Mouse (Mus musculus) left cerebral cortex, adult 9 months (tissue): ENCODE results near the gene Ggt1.
"Not testable (repeated sequence)": the region's sequence is repeated elsewhere in the genome, so short reads cannot be mapped to it uniquely, and the experiment has no call there.

Experiments
- DNase-seq, 2 experiments: peaks; one replicate each; pipeline ENCODE4 v3.0.0; 2022; ENCODE audit warnings: low spot score in 2 of 2

Ggt1 gene

DNA sequence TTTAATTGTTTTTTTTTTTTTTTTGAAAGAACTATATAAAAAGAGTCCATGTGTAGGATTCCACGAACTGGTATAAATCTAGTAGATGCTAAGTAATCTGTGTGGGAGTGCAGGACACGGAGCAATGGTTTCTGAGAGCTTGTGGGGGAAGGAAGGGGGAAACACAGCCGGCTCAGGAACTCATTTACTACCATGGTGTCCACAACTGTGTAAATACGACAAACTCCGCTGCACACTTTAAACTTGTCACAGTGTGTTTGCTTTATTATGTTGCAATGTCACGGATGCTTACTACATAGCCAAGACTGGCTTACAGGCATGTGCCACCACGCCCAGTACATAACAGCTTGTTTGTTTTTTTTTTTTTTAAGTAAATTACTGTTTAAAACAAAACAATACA lies 11.5 kb upstream of the Ggt1 start:
- no peak for DNase-seq

DNA sequence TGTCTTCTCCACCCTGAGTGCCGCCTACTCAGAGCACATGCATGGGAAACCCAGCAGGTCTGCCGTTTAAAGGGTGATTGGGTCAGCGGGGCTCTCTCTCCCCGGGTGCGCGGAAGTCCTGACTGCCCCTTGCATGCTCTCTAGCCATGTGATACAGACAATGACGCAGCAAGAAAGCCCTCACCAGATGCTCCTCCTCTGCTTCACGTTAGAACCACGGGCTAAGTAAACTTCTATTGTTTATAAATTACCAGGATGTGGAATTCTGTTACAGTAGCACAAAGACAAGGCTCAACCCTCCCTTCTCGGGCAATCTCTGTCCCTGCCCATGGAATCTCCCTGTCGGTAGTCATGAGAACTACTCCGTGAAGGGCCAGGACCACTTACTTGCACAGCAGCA lies 10.2 kb upstream of the Ggt1 start:
- DNase-seq, result no peak

DNA sequence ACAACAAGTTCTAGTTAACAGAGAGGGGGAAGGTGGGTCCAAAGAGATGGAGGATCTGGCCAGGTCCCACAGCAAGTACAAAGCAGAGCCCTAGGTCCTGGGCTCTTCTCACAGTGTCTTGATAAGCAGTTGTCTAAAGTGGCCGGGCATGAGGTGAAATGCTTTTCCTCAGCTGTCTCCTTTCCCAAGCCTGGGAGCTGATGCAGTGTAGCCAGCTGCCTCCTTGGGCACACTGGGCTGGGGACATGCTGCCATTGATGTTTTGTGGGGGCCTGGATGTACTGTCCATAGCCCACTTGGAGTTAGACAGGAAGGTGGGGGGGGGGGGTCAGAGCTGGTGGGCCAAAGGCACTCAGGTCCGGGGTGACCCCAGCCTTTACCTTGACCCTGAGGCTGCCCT lies 9.3 kb upstream of the Ggt1 start:
- DNase-seq, result no peak

DNA sequence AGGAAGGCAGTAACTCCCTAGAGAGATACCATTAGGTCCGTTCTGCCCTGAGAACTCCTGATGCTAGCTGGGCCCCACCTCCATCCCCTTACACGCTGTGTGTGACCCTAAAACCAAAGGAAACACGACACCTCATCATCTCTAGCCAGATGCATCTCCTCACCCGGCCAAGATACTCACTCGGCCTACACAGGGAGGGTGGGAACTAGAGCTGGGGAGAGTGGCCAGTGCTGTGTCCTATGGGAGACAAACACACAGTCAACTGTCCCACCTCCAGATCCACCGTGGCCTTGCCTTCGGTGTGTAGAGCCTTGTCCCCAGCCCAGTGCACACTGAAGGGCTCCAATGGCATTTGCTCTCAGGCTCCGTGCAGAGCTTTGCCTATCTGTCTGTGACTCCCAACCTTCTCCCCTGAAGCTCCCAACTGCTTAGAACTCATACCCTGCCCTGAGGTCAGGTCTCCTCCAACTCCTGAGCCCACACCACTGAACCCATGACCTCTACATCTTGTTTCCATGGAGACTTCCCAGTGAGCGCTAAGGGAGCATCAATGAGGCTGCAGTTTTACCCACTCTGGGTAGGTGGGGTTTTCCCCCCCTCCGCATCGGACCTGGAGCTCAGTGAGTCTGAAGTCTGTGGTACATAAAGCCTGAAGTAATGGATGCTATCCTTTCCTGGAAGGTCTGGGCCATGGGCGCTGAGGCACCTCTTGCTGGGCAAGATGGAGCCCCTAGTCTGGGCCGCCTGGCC lies 8.5 kb upstream of the Ggt1 start:
- no peak for DNase-seq

DNA sequence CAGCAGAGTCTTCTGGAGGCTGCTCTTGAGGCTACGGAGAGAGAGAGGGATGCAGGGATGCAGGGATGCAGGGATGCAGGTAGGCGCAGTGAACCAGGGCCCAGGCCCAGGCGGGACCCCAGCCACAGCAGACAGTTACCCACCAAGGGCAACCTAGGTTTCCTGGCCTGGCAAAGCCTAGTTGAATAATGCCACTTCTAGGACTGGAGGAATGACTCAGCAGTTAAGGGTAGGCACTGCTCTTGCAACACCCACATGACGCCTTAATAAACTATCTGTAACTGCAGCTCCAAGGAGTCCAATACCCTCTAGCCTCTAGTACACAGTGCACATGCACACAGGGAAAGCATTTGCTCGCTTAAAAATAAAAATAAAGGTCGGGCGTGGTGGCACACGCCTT lies 7.3 kb upstream of the Ggt1 start:
- no peak for DNase-seq

DNA sequence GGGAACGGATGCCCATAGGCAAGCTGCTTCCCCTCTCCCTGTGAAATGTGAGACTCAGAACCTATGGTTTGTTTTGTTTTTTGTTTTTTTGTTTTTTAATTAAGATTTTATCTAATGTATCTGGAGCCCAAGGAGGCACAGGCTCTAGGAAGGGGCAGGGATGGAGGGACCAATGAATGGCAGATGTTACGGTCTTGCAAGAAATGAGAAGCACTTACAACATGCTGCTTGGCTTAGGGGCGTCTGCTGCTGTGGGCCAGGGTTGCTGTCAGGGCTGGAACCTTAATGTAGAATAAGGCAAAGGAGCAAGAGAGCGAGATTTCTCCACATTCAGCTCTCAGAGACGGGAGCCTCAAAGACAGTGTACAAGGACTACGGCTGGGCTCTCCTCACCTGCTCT lies 5.8 kb upstream of the Ggt1 start:
- DNase-seq, result no peak

DNA sequence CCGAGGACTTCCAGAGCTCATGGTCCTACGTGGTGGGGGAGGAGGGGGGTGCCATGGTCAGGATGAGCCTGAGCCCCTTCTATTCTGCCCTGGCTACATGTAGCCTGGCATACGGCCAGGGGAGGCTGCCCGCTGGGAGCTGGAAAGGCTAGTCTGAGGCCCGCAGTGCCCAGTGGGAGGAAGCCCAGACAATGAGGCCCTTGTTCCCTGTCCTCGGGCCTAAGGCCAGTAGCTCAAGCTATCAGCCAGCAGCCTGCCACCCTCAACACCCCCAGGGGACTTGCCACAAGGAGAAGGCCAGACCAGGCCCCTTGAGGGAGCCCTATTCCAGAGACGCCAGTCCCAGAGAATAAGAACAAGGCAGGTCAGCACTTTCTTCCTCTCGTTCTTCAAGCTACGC lies 5.4 kb upstream of the Ggt1 start:
- peak; percentile 63 to 82 for DNase-seq

DNA sequence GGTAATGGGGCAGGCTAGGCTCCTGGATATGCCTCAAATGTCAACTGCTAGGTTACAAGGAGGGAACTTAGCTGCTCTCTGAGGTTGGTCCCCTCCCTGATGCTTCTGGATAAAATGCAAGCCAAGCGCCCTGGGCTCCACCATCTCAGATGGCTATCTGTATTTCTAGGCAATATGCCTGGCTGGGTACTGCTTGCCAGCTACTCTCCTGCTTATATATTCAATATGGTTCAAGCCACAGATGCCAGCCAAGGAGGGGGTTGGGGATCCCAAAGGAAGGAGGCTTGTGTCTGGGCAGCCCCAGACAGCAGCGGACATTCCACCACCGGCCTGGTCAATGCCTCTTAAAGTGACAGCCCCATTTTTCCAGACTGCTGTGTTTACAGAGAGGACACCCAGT lies 2.9 kb upstream of the Ggt1 start:
- peak in 1 of 2 experiments; percentile 65 for DNase-seq

DNA sequence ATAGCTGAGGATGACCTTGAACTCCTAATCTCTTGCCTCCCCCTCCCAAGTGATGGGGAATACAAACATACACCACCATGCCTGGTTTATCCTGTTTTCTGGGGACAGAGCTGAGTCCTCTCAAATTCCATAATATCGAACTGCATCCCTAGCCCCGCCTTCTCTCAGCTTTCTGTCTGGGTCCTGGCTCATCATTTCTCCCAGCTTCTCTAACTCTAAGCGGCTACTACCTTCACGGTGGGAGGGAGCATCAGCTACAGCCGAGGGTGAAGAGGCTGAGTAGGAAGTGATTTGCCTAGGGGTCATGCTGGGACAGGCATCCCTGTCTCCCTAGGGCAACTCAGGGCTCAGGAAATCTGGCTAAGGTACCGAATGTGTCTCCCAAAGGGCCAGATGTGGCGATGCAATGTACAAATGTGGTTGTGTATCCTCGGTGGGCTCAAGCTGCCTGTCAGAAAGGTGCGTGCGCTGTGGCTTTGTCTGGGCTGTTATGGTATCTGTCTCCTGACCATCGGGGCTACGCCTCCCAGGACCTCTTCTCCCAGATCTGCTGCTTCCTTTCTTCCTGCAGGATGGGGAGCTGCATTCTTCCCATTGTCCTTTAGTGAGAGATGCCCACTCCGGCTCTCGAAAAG lies 2.2 kb upstream of the Ggt1 start:
- no peak for DNase-seq

DNA sequence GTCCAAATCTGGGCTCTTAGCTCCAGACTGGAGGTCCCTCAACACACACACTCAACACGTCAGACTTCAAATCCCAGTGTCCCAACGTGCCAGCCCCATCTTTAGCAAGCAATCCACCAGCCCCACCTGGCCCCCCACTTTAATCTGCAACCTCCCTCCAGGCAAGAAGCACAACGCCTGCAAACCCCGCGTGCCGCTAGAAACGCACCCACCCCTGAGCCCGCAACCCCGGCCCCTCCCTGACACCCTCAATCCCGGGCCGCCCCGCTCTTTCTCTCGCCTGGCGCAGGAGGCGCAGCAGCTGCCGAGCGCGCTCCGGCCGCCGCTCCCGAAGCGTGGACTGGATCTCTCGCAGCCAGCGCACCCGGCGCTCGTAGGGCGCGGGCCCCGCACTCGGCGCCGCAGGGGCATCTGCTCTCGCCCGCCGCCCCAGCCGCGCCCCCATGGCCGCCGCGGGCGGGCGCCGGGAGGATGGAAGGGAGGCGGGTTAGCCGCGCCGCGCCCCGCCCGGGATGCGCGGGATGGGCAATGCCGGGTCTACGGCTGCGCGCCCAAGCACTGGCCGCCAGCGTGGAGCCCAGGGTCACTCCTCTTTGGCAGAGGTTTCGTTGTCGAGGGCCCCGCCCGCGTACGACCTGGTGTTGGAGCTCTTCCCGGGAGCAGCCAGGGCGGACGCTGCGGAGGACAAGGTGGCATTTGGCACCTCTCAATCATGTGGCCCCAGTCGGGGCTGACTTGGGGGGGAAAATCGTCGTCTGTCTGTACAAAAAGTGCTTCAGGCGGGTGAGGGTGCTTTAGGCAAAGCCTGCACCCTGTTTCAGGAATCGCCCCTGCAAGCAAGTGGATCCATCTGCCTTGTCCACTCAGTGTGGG lies 1.5 kb upstream of the Ggt1 start, which contains the start of gene Lrrc75b:
Gene Lrrc75b, minus strand, starts transcription at position 655 of the 873 bp plus-strand sequence.
- peak in 1 of 2 experiments; percentile 29 for DNase-seq

DNA sequence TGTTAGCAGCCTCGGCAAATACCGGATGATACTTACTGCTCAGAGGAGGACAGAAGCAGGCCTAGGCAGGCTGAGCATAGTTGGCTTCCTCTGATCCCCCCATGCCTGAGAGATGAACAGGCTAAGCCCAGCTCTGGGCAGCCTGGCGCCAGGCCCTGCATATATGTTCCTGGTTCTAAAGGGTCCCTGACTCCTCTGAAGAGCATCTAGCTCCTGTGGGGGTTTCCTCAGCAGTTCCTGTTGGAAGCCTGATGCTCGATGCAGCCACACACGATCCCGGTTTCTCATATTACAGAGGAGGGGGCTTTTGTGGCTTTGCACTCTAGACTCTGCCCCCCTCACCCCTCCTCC lies 880 bp upstream of the Ggt1 start:
- no peak for DNase-seq

DNA sequence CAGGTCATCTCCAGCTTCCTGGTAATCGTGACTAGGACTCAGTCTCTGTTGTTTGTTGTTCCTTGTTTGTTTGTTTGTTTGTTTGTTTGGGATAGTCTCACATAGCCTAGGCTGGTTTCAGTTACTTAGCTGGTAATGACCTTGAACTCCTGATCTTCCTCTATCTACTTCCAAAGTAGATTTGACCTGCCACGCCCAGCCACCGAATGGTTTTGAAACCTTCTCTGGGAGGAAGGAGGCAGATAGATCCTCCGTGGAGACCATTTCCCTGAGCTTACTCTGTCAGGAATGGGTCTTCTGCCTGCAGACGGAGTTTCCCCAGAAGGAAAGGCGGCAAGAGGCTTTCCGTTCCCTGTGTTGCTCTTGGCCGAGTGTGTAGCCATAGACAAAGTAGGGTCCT lies 1.2 kb downstream of the Ggt1 start:
- no peak for DNase-seq

DNA sequence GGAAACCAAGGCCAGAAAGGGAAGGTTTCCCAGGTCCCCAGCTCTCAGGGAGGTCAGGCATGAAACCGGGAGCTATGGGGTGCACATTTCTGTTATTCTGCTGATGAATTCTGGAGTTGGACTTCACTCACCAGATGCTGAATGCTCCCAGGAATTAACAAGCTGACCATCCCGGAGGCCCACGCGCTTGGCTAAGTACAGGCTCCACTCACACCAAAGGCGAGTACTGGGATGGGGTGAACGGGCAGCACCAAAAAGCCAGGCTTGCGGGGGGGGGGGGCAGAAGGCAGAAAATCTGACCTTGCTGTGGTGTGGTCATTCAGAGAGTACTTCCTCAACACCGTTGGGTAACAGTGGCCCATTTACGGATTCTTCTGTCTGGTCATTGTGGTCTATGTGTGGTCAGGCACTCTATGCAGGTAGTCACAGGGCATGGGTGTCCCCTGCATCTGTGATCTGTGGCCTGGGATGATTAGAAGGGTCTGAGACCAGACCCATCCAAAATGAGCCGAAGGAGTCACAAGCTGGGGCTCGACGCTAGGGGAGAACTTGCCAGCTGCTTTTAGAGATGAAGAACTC lies 3.4 kb downstream of the Ggt1 start:
- DNase-seq, result no peak

DNA sequence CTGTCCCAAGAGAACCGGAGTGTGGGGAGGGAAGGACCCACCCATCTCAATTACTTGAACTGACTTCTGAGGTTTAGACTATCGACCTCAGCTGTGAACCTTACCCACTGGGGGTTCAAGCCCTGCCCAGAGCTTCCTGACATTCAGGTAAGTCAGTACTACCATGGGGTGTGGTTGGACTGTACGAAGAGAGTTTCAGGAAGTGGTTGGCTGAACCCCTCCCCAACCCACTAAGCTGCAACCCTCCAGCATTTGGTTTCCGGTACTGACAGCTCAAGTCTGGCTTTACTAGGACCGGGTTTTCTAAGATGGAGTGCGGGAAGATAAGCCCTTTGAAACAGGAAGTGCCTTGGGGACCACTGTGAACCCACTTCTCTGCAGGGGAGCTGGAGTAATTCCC lies 4.0 kb downstream of the Ggt1 start:
- DNase-seq, result no peak

DNA sequence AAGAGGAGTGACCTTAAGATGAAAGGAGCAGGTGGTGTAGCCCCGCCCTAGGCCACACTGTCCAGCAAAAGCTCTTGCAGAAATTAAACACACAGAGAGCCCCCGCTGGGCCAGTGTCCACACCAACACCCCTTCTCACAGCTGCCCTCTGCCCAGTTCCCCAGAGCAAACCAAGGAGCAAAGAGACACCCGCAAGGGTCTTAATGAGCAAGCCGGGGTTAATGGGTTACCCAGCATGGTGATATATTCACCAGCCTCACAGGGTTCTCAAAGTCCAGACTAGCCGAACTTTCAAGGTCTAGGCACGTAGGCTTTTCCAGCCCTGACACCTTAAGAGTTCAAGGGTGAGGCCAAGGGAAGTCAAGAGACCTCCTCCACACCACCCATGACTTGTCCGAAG lies 4.5 kb downstream of the Ggt1 start:
- no peak for DNase-seq

DNA sequence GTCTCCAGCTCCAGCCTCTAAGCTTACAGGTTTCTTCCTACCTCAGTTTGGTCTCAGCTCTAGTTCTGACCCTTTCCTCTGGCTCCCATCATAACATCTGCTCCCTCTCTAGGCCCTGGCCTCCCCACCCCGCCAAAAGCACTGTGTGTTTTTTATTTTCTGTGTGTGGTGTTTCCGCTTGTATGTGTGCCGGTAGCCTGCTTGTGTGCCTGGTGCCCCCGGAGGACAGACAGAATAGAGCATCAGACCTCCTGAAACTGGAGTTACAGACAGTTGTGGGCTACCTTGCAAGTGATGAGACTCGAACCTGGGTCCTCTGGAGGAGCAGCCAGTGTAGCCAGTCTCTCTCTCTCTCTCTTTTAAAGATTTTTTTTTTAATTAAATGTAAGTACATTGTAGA lies 4.9 kb downstream of the Ggt1 start:
- DNase-seq, result no peak

DNA sequence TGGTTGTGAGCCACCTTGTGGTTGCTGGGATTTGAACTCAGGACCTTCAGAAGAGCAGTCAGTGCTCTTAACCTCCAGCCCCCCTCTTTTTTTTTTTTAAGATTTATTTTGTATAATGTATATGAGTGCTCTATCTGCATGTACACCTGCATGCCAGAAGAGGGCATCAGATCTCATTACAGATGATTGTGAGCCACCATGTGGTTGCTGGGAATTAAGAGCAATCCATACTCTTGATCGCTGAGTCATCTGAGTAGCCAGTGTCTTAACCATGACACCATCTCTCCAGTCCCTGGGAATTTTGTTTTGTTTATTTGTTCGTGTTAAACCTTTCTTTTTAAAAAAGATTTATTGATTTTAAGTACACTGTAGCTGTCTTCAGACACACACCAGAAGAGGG lies 5.4 kb downstream of the Ggt1 start:
- not testable (repeated sequence) for DNase-seq

DNA sequence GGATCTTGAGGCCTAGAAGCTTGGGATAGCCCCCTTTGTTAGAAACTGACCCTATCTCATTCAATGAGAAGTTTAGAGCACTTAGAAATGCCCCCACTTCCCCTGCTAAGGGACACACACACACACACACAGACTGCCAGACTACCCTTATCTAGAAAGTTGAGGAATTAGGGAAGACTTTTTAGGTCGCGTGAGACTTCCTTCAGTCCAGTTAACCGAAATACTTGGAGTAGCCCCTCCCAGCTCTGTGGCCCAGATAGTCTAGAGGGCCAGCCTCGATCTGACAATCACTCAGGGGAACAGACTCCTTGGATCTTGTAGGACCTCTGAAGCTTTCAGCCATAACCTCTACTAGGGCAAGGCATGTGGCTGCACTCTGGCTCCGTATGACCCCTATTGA lies 6.6 kb downstream of the Ggt1 start:
- DNase-seq, result no peak

DNA sequence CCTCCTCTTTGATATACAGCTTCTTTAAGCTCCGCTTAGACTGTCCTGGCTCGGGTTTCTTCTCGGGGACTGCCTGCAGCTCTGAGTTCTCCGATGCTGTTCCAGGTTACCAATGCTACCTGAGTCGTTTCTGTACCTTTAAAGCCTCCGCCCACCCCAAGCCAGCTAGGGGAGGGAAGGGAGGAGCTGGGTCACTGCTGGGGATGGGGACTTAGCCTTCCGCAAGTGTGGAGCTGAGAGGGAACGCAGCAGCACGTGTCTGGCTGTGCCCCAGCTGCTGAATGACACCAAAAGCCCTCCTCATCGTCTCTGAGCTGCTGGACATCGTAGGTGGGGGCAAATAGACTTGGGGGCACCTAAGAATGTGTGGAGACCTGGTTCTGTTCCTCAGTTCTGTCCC lies 7.0 kb downstream of the Ggt1 start:
- DNase-seq, result no peak

DNA sequence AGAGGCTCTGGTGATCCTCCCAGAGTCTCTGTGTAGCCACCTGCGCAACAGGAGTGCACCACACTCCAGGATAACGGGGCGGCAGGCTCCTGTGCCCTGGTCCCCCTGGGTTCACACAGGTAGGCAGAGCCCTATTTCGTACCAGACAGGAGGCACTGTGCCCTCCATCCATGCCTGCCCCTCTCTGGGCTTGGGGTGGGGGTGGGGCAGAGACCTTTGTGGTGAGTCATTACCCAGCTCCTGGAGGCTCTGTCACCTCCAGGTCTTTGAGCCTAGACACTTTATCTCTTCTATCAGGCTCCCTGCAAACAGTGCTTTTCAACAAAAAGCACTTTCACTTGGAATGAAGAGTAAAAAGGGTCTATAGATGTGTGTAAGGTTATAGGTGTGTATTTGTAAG lies 7.4 kb downstream of the Ggt1 start:
- DNase-seq, result no peak

DNA sequence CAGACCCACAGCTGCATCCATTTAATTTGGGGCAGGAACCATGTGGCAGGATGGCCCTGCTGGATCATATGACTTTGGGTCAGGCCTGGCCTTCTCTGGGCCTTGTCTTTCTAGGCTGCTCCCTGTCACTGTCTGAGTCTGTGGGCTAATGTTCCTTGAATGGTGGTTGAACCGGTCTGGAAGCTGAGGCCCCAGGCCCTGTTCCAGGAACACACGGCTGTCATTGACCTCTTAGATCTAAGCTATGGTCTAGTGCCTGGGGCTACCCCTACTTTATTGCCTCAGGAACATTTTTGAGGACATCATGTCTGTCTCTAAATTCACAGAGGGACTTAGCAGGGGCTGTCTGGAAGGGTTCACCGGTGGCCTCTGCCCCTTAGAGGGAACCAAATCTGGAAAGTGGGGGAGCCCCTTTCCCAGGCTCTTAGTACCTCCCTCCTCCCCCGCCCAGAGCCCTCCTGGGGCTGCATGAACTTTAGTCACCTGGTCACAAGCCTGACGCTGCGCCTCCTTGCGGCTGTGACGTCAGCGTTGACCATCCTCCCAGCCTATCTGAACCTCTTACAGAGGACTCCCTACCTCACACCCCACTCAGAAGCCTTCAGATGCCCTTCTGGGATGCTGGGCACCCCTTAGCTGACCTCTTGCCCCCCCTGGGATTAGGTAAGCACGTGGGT lies 9.7 kb downstream of the Ggt1 start:
- no peak for DNase-seq

DNA sequence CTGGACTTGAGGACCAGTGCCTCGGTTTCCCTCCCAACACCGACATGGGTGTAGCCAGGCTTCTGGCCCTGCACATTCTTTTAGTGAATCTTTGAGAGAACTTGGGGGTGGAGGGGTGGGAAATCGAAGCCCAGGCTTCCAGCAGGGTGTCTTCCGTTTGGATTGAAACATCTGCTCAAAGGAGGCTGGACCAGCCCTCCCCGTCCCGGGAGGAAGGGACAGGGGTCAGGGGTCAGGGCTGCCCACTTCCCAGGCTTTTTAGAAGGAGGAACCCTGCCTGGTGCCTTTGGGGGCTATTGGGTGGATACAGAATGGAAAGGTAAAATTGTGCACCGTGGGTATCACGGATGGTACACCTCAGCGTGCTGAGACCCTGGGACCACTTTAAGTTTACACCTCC lies 10.5 kb downstream of the Ggt1 start:
- no peak for DNase-seq
